Mouse (Mus musculus) cerebellum, adult 9-10 months (tissue): Measurements from ENCODE around the gene Hint1.
A peak's percentile ranks its signal among the peaks of the same experiment; 100 is the strongest.
"Not testable (repeated sequence)": the region's sequence is repeated elsewhere in the genome, so short reads cannot be mapped to it uniquely, and the experiment has no call there.

ENCODE experiments used
- DNase-seq: peaks from one replicate; pipeline ENCODE4 v3.0.0; 2022

Gene Hint1

DNA sequence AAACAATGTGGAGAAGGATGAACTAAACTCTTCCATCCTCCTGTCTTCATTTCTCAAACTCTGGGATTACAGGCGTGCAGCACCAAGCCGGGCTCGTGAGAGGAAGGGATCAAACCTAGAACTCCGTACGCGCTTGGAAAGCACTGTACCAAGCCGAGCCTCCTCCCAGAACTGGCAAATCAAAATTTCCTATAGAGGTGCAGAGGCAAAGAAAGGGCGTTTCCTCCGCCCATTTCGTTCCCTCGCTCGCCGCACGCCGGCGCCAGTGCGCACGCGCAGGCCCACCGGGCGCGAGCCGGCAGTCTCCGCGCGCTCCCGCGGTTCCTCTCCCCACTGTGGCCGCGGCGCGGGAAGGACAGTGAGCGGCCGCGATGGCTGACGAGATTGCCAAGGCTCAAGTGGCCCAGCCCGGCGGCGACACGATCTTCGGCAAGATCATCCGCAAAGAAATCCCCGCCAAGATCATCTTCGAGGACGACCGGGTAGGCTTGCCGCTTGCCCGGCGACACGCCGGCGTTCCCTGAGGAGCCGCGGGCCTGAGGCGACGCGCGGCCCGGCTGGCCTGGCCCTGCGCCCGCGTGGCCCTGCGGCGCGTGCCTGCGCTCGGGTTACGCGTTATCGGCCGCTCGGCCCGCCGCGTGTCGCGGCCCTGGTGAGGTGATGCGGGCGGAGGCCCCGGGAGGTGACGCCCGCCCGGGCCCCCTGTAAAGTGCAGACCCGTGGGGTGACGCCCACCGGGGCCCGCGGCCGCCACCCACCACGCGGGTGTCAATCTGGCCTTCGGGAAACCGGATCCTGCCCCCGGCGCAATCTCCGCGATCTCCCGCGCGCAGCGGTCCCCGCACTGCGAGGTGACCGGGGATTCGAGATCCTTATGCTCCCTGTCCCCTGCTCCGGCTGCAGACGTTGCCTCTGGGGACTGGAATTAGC lies at the start of gene Hint1:
Gene Hint1, plus strand, starts transcription at position 265 of the 930 bp plus-strand sequence.
- DNase-seq, result peak; percentile 95

DNA sequence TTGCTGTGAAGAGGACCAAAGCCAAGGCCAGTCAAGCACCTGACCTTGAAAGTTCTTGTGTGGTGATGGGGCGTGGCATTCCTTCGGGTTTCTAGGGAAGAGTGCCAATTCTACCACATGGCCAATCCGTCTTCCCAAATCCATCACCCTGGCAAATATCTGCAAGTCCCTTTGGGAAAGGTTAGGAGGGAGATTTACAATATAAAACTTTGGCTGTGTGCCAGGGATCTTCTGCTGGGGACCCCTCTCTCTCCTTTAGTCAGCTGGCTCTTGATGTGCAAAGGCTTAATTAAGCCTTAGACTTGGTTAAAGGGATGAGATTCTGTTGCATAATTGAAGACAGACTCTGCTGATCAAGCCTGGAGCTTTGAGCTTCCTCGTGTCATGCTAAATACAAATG lies 48.7 kb upstream of the Hint1 start:
- no peak for DNase-seq

DNA sequence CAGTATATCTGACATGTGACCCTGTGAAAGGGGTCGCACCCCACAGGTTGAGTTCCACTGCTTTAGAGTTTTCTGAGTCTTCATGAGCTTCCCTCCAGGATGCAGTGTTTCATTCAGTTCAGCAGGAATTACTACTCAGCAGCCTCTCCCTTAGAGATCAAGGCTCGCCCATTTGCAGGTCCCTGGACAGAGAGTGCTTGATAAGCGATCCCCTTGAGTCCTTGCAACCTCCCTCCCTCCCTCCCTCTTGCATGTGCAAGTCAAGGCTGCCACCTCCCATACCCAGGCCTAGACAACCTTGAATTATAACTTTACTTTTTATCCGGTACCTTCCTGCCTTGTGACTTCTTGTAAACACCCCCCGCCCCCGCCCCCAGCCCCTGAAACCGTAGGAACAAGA lies 46.7 kb upstream of the Hint1 start:
- no peak for DNase-seq

DNA sequence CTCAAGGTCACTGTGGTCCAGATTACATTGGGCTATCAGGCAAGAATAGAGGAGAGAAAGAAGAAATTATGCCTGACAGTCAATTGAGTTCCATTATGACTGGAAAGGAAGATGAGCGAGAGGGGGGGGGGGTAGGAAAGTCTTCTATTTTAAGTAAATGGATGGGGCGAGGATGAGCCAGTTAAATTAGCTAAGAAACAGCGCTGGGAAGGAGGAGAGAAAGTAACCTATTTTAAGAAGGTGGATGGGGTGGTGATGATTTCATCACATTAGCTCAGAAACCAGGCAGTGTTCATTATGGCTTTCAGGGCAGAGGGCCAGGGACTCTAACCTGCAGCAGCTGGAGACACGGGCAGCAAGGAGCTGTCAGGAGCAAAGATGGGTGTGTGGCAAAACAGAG lies 42.7 kb upstream of the Hint1 start:
- DNase-seq, result no peak

DNA sequence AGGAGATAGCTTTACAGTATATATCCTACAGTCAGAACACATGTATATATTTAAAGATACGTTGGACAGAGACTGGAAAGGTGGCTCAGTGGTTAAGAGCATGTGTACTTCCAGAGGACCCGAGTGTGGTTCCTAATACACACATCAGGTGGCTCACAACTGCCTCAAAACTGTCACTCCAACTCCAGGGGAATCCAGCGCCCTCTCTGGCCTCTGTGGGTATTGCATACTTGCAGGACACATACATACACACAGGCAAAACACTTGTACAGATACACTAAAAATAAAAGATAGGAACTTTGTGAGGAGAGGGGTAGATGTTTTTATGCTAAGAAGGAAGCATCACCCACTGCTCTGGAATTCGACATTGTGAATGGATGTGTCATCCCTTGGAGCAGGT lies 40.4 kb upstream of the Hint1 start:
- DNase-seq, result no peak

DNA sequence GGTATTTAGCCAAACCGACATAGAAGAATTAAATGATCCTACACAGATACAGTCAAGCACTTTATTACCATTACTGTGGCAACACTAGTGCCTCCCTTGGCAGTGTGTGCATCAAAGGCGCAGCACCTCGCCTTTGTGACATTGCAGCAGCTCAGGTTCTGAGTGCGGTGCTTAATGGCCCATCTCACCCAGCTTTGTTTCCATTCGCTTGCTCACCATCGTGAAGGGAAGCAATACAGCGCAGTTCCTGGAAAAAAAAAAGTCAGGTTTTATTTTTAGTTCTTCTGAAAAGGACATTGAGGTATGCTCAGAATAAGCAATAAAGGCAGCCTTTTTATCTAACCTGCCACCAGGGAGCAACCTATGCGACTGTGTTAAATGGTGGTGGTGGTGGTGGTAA lies 39.4 kb upstream of the Hint1 start:
- no peak for DNase-seq

DNA sequence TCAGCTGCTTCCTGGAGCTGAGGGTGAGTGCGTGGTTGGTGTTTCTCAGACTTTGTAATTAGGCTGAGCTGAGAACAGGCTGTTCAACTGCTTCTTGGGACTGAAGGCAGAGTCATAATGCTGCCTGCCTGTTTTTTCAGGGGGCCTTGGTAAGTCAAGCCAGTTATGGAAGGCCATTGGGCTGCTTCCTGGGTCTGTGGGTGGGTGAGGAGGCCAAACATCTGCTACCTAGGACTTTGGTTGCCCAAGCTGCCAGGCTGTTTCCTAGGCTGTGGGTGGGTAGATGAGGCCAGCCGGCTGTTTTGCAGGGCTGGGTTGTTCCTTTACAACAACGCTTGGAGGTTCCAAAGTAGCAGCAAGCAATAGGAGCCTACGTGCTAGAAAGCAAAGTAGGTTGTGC lies 32.4 kb upstream of the Hint1 start:
- no peak for DNase-seq

DNA sequence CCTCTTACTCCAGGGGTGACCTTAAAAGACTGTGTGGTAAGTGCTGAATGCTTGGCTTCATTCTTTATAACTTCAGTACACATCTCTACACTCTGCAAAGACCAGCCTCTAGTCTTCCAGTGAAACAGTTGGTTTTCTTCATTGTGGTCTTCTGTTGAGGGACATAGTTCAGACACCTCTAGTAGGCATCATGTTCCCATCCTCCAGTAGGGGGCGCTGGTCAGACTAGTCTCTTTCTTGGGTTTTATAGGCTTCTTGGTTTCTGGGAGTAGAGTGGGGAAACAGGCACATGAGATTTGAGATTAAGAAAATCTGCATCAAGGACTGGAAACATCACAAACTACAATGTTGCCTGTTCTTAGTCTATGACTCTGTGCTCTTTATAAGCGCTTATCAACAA lies 31.6 kb upstream of the Hint1 start:
- DNase-seq, result no peak

DNA sequence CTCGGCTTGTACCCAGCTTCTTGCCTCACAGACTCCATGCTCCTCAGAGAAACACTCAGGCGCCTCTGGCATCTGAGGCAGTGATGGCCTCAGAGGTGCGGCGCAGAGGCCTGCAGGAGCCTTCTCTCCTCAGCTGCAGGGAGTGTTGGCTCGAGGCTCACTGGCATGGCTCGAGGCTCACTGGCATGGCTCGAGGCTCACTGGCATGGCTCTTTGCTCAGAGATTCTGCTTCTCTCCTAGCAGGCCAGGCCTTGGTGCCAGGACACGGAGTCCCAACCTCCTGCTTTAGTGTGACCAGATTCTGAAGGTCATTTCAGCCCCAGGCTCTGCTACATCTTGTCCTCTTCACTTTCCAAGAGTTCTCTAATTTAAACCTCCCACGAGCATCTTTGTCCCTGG lies 30.1 kb upstream of the Hint1 start:
- peak; percentile 21 for DNase-seq

DNA sequence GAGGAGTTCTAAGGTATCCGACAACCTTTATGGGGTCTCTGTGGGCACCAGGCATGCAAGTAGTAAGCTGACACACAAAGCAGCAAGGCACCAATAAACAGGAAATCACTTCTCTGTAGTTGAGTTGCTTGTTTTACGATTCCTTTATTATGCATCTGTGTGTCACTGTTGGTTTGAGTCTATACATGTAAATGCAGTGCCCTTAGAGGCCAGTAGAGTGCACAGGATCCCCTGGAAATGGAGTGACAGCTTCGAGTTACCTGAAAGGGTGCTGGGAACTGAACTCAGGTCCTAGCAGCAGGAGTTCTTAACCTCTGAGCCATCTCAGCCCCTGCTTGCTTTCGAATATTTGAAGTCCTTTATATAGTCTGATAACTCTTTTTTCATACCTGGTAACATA lies 26.5 kb upstream of the Hint1 start:
- DNase-seq, result no peak

DNA sequence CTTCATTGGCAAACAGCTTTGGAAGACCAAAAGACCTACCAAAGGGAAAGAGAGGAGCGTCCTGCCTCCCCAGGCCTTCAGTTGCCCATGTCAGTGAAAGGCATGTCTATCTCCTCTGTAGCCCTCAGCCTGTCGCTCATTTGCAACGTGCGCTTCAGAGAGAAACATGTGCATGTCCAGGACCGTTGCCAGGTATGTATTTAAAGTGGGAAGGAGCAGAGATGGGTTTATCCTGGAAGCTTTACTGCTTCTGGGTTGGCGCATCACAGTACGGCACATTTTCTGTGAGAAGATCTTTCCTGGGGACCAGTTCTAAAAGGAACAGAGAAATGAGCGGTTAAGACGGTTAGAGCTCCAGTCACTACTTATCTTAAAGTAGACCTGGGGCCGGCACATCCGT lies 25.3 kb upstream of the Hint1 start:
- no peak for DNase-seq

DNA sequence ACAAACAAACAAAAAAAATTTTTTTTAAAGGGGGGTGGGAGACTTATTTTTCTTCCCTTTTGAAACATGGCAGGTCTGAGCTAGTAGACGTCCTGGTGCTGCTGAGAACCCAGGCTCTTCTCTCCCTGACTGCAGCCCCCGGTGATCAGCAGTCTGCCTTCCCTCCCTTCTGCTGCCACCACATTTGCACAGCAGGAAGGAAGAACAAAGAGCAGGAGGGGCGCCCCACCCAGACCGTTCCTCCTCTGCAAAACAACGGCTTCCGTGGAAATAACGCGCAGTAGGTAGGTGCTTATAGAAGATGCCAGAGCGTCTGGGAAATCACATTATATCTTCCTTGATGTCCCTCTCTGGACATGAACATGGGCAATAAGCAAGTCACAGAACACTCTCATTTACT lies 21.8 kb upstream of the Hint1 start:
- no peak for DNase-seq

DNA sequence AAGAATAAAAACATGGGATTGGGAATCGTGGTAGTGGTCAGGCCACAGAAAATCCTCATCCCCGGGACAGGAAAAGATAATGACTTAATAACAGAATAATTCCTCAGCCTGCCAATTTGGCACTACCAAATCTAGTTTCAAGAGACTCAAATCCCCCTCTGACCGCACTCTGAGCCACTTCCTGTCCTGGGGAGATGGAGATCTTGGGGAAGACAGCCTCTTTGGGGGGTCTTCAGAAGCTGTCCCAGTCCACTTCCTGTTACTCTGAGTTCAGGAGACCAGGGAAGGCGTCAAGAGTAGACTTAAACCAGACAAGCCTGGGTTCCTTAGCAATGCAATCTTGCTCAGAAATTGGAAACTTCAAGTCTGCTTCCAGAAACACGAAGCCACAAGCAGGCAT lies 21.2 kb upstream of the Hint1 start:
- no peak for DNase-seq

DNA sequence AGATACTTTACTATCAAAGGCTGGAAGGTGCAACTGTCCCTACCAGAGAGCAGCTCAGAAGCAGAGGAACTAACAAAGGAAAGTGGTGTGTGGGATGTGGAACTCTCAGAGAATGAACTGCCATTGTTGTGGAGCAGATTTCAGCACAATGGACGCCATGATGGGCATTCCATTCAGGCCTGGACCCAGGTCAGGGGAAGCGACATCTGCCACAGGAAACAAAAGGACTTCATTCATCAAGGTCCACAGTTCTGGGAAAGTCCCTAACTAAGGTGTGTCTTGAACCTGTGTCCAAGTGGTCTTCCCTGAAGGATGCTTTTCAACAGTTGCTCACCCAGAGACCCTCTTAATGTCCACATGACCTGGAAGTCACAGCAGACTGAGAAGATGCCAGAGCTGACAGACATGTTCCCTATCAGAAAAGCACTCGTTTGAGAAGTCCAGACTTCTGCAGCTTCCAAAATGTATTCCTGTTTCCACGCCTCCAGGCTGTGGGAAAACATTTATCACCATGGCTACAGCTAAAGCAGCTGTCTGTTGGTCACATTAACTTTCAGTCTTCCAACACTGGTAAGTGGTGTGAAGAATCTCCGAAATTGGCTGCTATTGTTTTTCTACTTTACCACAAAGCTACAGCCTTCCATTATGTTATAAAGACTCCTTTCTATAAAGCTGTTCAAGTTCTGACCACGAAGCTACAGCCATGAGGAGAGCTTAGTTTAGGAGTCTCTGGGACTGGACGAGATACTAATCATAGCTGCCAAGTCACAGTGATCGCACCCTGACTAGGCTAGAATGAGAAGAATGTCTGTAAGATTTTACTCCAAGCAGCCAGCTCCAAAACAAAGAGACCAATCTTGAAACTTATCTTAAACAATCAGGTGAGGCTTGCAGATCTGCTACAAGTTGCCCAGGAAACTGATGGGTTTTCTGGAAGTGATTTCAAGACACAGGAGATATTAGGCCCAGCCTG lies 20.4 kb upstream of the Hint1 start:
- no peak for DNase-seq

DNA sequence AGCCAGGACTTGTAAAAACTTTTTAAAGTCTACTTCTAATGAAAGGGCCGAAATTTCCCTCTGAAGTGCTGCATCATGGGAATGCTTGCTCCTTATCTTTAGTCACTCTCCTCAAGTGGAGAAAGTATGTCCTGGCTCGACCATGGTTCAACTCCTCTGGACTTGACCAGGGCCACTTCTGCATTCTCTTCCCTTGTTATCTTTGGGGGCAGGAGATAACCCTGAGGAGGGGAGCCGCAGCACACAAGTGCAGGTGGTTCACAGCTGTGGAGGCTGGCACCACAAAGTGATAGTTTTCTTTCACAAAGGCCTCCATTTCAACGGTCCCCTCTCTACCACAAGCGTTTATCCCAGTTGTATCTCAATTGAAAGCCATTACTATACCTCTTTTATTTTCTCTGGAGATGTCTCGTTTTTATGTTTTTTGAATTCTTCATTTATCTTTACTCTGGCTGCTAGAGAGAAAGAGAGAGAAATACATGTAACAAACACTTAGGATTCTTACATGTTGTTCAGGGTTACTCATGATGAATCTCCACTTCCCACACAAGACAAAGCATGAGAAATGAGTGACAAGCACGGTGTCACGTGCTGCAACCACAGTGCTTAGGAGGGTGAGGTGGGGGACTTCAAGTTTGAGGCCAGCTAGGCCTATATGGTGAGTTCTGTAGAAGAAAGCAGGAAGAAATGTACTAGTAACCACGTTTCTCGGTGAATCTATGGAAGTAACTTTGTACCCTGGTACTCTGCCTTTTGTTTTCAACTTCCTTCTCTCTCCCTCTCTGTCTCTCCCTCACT lies 16.0 kb upstream of the Hint1 start:
- no peak for DNase-seq

DNA sequence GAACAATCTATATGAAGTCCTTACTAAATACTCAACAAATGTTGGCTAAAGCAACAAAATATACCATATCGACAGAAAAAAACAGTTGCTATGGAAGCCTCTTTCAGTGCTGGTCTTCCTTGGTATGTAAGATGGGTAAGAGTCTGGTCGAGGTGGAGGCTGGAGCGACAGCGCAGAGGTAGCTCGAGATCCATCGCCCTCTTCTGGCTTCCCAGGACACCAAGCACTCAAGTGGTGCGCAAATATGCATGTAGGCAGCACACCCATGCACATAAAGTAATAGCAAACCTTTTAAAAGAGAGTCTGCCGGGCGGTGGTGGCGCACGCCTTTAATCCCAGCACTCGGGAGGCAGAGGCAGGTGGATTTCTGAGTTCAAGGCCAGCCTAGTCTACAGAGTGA lies 14.5 kb upstream of the Hint1 start:
- DNase-seq, result no peak

DNA sequence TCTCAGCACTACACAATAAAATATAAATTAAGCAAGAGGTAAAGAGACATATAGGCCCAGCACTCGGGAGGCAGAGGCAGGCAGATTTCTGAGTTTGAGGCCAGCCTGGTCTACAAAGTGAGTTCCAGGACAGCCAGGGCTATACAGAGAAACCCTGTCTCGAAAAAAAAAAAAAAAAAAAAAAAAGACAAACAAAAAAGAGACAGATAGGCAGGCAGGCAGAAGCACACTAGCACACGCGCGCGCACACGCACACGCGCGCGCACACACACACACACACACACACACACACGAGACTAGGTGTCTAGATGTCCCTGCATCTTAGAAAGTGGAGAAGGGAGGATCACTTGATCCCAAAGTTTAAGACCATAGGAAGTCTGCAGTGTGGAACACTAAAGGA lies 7.3 kb upstream of the Hint1 start:
- DNase-seq, result not testable (repeated sequence)

DNA sequence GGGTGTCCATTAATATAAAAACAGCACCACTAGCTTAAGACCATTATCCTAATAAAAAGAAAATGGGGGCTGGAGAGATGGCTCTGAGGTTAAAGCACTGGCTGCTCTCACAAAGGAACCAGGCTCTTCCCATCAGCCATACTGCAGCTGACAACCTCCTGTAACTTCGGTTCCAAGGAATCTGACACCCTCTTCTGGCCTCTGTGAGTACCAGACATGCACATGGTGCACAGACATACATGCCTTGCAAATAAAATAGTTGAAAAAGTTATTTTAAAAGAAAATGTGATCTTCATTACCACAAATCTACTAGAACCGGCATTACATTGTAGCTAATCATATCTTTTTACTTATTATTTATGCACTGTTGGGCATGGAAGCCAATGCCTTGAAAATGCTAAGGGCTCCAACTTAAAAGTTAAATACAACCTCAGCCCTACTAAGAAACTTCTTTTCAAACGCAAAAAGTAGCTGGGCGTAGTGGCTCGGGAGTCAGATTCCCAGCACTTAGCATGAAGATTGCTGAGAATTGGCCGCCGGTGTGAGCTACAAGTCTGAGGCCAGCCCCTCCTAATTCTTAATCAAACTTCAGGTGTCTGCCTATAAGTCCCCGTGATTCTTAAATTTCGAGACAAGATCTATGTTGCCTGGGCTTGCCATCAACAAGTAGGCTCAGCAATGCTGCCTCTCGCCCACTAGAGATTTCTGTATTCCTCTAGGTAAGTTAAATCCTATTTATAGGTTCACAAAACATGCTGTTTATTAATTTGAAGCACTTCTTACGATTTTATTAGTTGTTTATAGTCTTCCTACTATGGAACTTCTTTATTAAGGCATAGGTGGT lies 6.6 kb upstream of the Hint1 start:
- peak; percentile 50 for DNase-seq

DNA sequence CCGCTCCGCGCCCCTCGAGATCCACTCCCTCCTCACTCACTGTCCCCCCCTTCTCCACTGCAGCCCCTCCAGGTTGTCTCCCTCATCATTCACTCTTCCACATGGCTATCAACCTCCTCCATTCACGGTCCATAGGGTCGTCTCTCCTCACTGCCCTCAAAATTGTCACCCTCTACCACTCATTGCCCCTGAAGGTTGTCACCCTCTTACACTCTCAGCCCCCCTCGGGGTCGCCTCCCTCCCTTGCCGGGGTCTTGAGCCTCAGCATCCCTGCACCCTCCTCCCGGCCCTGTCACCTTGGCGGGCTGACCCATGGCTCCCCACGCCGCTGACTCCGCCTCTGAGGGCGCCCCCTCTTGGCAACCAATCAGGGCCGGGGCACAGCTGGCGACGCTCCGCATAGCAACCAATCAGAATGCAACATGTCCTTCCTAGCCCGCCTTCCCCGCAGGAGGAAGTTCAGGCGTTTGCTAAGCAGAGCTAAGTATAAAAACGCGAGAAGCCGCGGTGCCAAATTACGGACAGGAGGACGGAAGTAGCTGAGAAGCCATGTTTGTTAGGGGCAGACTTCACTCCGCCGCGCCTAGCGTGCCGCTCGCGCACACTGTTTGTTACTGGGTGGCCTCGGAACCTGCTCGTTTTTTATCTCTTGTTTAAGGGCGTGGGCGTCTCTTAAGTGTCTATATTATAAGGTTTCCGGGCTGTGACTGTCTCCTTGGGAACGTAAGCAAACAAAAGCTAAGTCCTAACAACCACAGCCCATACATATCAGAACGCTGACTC lies 5.7 kb upstream of the Hint1 start, which contains the start of gene Lyrm7:
Gene Lyrm7, minus strand, starts transcription at position 661 of the 783 bp plus-strand sequence.
- peak; percentile 99 for DNase-seq

DNA sequence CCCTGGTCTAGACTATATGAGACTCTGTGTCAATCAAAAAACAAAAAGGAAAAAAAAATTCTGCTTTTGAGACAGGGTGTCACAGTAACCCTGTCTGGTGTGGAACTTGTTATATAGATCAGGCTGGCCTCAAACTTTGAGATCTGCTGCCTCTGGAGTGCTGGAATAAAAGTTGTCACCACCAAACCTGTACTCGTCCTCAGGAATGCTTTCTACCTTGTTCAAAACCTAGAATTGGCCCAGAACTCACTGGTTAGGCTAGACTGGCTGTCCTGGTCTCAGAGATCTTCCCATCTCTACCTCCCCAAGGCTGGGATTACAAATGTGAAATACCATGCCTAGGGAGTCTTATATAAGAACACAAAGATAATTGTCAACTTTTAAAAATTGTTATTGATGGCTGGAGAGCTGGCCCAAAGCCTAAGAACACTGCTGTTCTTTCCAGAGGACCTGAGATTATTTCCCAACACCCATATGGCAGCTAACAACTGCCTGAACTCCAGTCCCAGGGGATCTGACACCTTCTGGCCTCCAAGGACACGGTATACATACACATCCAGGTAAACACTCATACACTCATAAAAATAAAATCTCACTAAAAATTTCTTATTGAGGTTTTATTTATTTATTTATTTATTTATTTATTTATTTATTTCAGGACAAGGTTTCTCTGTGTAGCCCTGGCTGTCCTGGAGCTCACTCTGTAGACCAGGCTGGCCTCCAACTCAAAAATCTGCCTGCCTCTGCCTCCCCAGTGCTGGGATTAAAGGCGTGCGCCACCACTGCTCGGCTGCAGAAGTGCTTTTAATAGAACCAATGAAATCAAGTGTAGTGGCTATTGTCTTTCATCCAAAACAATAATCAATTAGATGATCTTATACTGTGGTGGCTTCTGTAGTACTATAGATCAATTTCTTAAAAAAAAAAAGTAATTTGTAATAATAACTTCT lies 4.4 kb upstream of the Hint1 start:
- peak; percentile 52 for DNase-seq
